Mouse (Mus musculus): Measurements from ENCODE around the gene 4931414P19Rik. TPM values are rescaled to one million over a fixed set of nuclear protein-coding genes. Genes with fewer than 3 reads are reported as not detected.
"Not testable (repeated sequence)": the region's sequence is repeated elsewhere in the genome, so short reads cannot be mapped to it uniquely, and the experiment has no call there.

The 4931414P19Rik gene
- polyA plus RNA-seq, 1 experiment, result 2.1 TPM

GRCm38 (mm10) chr14:54628103-54628502 lies 22.3 kb upstream of the 4931414P19Rik start:
- no peak overlapping the region for H3K27ac ChIP-seq (ENCODE audit: control insufficient read depth, insufficient read depth, low read depth, low read length)
- H3K36me3 ChIP-seq (ENCODE audit: control insufficient read depth, insufficient read depth, low read length), result no peaks in the 10 kb centered on the region
- peaks cover 12% of the 10 kb centered on the region for H3K4me1 ChIP-seq (ENCODE audit: control insufficient read depth, insufficient read depth, low read length)
- no peak for TF ChIP-seq POLR2A (IDR thresholded peaks at IDR 0.05; ENCODE audit: control insufficient read depth, low read depth, low read length)
- H3K4me3 ChIP-seq (ENCODE audit: control insufficient read depth, low read depth, low read length), result no peak overlapping the region
- H3K27me3 ChIP-seq (ENCODE audit: control insufficient read depth, insufficient read depth, low read length), result no peaks in the 10 kb centered on the region

DNA sequence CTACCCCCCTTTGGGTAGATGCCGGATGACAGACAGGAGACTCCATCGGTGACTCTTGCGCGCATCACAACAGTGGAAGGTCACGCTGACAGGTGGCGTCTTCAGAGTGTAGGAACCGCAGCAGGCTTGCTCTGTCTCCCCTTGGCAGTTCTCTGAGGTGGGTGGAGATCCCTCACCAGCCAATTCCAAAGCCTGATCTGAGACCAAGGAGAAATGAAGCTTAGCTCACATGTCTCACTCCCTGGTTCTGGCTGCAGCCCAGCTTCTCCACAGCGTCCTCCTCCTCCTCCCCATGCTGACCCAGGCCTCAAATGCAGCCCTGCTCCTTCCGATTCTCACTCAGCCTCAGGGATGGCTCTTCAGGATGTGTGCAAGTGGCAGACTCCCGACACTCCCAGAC lies 19.2 kb upstream of the 4931414P19Rik start:
- no peaks in the 10 kb centered on the region; the same call in 1 of the 2 replicates for H3K4me1 ChIP-seq (ENCODE audit: control insufficient read depth, insufficient read depth, low read length)
- no peak overlapping the region for H3K4me3 ChIP-seq (ENCODE audit: control insufficient read depth, low read depth, low read length)
- no peaks in the 10 kb centered on the region for H3K36me3 ChIP-seq (ENCODE audit: control insufficient read depth, insufficient read depth, low read length)
- TF ChIP-seq CTCF (IDR thresholded peaks at IDR 0.05; ENCODE audit: control insufficient read depth, insufficient read depth, insufficient replicate concordance, low read depth, low read length) (no peak), POLR2A (IDR thresholded peaks at IDR 0.05; ENCODE audit: control insufficient read depth, low read depth, low read length) (no peak)
- H3K27ac ChIP-seq (ENCODE audit: control insufficient read depth, insufficient read depth, low read depth, low read length), result no peak overlapping the region
- H3K27me3 ChIP-seq (ENCODE audit: control insufficient read depth, insufficient read depth, low read length), result no peaks in the 10 kb centered on the region

- Histone ChIP-seq H3K27me3 (ENCODE audit: control insufficient read depth, insufficient read depth, low read length) (no peaks in the 10 kb centered on the region), H3K27ac (ENCODE audit: control insufficient read depth, insufficient read depth, low read depth, low read length) (no peak overlapping the region), H3K4me1 (ENCODE audit: control insufficient read depth, insufficient read depth, low read length) (no peaks in the 10 kb centered on the region; the same call in none of the 2 replicates), H3K36me3 (ENCODE audit: control insufficient read depth, insufficient read depth, low read length) (no peaks in the 10 kb centered on the region), H3K4me3 (ENCODE audit: control insufficient read depth, low read depth, low read length) (no peak overlapping the region)
- TF ChIP-seq POLR2A (IDR thresholded peaks at IDR 0.05; ENCODE audit: control insufficient read depth, low read depth, low read length) (no peak), CTCF (IDR thresholded peaks at IDR 0.05; ENCODE audit: control insufficient read depth, insufficient read depth, insufficient replicate concordance, low read depth, low read length) (no peak)
Measured at GRCm38 (mm10) chr14:54623334-54623733, 17.5 kb upstream of the 4931414P19Rik start.

DNA sequence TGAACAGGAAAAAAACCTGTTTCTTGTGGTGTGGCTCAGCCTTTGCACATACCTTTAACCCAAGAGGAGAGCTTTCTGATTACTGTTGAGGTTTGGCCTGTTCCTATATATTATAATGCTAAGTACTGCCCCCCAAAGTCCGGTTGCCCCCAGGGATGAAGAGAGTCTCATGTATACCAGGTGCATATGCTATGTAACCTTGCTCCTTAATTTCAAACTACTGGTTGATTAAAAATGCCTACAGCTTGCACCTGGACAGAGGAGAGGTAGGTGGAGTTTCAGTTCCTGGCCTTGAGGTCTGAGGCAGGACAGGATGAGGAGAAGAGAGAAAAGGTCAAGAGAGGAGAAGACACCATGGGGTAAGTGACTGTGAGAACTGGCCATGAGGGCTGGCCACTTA lies 15.3 kb upstream of the 4931414P19Rik start, which contains the start of gene Psmb11:
TSS of gene Psmb11 (plus strand) at position 301 of the 400 bp plus-strand sequence.
- Histone ChIP-seq H3K27me3 (ENCODE audit: control insufficient read depth, insufficient read depth, low read length) (no peaks in the 10 kb centered on the region), H3K27ac (ENCODE audit: control insufficient read depth, insufficient read depth, low read depth, low read length) (no peak within 1 kb of the TSS), H3K4me3 (ENCODE audit: control insufficient read depth, low read depth, low read length) (no peak within 1 kb of the TSS), H3K4me1 (ENCODE audit: control insufficient read depth, insufficient read depth, low read length) (no peaks in the 10 kb centered on the region; the same call in none of the 2 replicates), H3K36me3 (ENCODE audit: control insufficient read depth, insufficient read depth, low read length) (no peaks in the 10 kb centered on the region; the same call in 1 of the 2 replicates)
- TF ChIP-seq CTCF (IDR thresholded peaks at IDR 0.05; ENCODE audit: control insufficient read depth, insufficient read depth, insufficient replicate concordance, low read depth, low read length) (no peak), POLR2A (IDR thresholded peaks at IDR 0.05; ENCODE audit: control insufficient read depth, low read depth, low read length) (no peak)

- H3K36me3 ChIP-seq (ENCODE audit: control insufficient read depth, insufficient read depth, low read length), result no peaks in the 10 kb centered on the region; the same call in 1 of the 2 replicates
- no peaks in the 10 kb centered on the region; the same call in none of the 2 replicates for H3K4me1 ChIP-seq (ENCODE audit: control insufficient read depth, insufficient read depth, low read length)
- TF ChIP-seq CTCF (IDR thresholded peaks at IDR 0.05; ENCODE audit: control insufficient read depth, insufficient read depth, insufficient replicate concordance, low read depth, low read length) (no peak), POLR2A (IDR thresholded peaks at IDR 0.05; ENCODE audit: control insufficient read depth, low read depth, low read length) (peak; percentile 81)
- peak within 1 kb of the TSS; percentile 91 for H3K27ac ChIP-seq (ENCODE audit: control insufficient read depth, insufficient read depth, low read depth, low read length)
- H3K4me3 ChIP-seq (ENCODE audit: control insufficient read depth, low read depth, low read length), result peak within 1 kb of the TSS; percentile 99
- H3K27me3 ChIP-seq (ENCODE audit: control insufficient read depth, insufficient read depth, low read length), result no peaks in the 10 kb centered on the region
Measured at GRCm38 (mm10) chr14:54617897-54618365, 12.1 kb upstream of the 4931414P19Rik start, which contains the start of gene Psmb5. TSS of gene Psmb5 (minus strand) at chr14:54618022.

DNA sequence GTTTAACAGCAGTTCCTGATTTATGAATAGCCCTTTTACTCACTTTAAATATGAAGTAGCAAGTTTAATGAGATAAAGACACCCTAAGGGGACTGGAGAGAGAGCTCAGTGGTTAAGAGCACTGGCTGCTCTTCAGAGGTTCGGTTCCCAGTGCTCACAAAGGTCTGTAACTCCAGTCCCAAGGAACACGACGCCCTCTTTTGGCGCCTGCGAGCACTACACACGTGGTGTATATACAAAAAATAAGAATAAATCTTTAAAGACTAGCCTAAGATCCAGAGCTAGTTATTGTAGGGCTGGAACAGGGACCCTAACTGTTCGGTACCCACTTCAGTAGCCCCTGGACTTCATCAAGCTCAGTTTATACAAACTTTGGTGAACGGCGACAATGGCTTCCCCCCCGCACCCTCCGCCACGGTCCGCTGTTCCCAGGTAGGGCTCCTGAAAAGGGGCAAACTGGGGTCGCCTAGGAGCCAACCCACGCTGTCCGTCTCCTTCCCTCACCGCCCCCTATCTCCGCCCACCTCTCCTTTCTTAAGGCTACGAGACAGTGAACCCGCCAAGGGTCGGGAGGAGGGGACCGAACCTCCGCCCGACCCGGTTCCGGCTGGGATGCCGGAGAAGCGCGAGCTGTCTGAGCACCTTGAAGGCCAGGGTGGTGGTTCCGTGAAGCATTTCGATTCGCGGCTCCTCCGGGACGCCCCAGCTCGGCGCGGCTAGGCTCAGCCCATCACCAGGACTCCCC lies 11.5 kb upstream of the 4931414P19Rik start:
- H3K27me3 ChIP-seq (ENCODE audit: control insufficient read depth, insufficient read depth, low read length), result no peaks in the 10 kb centered on the region

GRCm38 (mm10) chr14:54616226-54616825 lies 10.5 kb upstream of the 4931414P19Rik start:
- Histone ChIP-seq H3K4me3 (ENCODE audit: control insufficient read depth, low read depth, low read length) (no peak overlapping the region), H3K27ac (ENCODE audit: control insufficient read depth, insufficient read depth, low read depth, low read length) (no peak overlapping the region), H3K36me3 (ENCODE audit: control insufficient read depth, insufficient read depth, low read length) (no peaks in the 10 kb centered on the region; the same call in 1 of the 2 replicates), H3K27me3 (ENCODE audit: control insufficient read depth, insufficient read depth, low read length) (no peaks in the 10 kb centered on the region), H3K4me1 (ENCODE audit: control insufficient read depth, insufficient read depth, low read length) (no peaks in the 10 kb centered on the region; the same call in none of the 2 replicates)
- TF ChIP-seq CTCF (IDR thresholded peaks at IDR 0.05; ENCODE audit: control insufficient read depth, insufficient read depth, insufficient replicate concordance, low read depth, low read length) (no peak), POLR2A (IDR thresholded peaks at IDR 0.05; ENCODE audit: control insufficient read depth, low read depth, low read length) (no peak)

More for the DNA sequence above, 11.5 kb upstream of the 4931414P19Rik start:
- no peaks in the 10 kb centered on the region; the same call in none of the 2 replicates for H3K4me1 ChIP-seq (ENCODE audit: control insufficient read depth, insufficient read depth, low read length)
- no peaks in the 10 kb centered on the region; the same call in 1 of the 2 replicates for H3K36me3 ChIP-seq (ENCODE audit: control insufficient read depth, insufficient read depth, low read length)
- TF ChIP-seq POLR2A (IDR thresholded peaks at IDR 0.05; ENCODE audit: control insufficient read depth, low read depth, low read length) (no peak; the same call in 1 of the 2 replicates), CTCF (IDR thresholded peaks at IDR 0.05; ENCODE audit: control insufficient read depth, insufficient read depth, insufficient replicate concordance, low read depth, low read length) (no peak)
- peak overlapping the region; percentile 91 for H3K27ac ChIP-seq (ENCODE audit: control insufficient read depth, insufficient read depth, low read depth, low read length)
- peak overlapping the region; percentile 99 for H3K4me3 ChIP-seq (ENCODE audit: control insufficient read depth, low read depth, low read length)

- not testable (repeated sequence) for H3K27ac ChIP-seq (ENCODE audit: control insufficient read depth, insufficient read depth, low read depth, low read length); H3K36me3 ChIP-seq (ENCODE audit: control insufficient read depth, insufficient read depth, low read length); H3K27me3 ChIP-seq (ENCODE audit: control insufficient read depth, insufficient read depth, low read length); H3K4me1 ChIP-seq (ENCODE audit: control insufficient read depth, insufficient read depth, low read length); H3K4me3 ChIP-seq (ENCODE audit: control insufficient read depth, low read depth, low read length)
Measured at GRCm38 (mm10) chr14:54614130-54614529, 8.3 kb upstream of the 4931414P19Rik start.

All from testis, adult 2 months (tissue).